Mouse (Mus musculus) heart, postnatal 4 days (tissue): Measurements from ENCODE around the gene Arrdc2. TPM values are rescaled to one million over a fixed set of nuclear protein-coding genes. Genes with fewer than 3 reads are reported as not detected.
"Not testable (repeated sequence)": the region's sequence is repeated elsewhere in the genome, so short reads cannot be mapped to it uniquely, and the experiment has no call there.

Experiments used
- DNase-seq: peaks from one replicate; pipeline ENCODE4 v3.0.0; 2021
- total RNA-seq, 2 experiments: library from RNA; stranded (reverse); gene quantifications; 2 replicates each; pipeline ENCODE4 v1.2.3; 2021

Arrdc2 gene
- total RNA-seq, 2 experiments from 2014 or later: 5.1 to 7.5 TPM

GRCm38 (mm10) chr8:70838654-70839407 lies 689 bp downstream of the Arrdc2 start:
- no peak for DNase-seq

GRCm38 (mm10) chr8:70836666-70837065 lies 2.9 kb downstream of the Arrdc2 start:
- DNase-seq: no peak

GRCm38 (mm10) chr8:70834071-70834470 lies 5.4 kb downstream of the Arrdc2 start:
- no peak for DNase-seq

- DNase-seq: peak; percentile 91
These were observed 6.0 kb downstream of the Arrdc2 start for GRCm38 (mm10) chr8:70833520-70833919.

- peak; percentile 41 for DNase-seq
These were observed 6.5 kb downstream of the Arrdc2 start for GRCm38 (mm10) chr8:70833018-70833482.

GRCm38 (mm10) chr8:70832371-70832770 lies 7.1 kb downstream of the Arrdc2 start:
- DNase-seq: no peak

GRCm38 (mm10) chr8:70831517-70831916 lies 8.0 kb downstream of the Arrdc2 start:
- DNase-seq: no peak

GRCm38 (mm10) chr8:70827796-70828195 lies 11.7 kb downstream of the Arrdc2 start:
- DNase-seq: no peak

GRCm38 (mm10) chr8:70827010-70827409 lies 12.5 kb downstream of the Arrdc2 start:
- no peak for DNase-seq

- no peak for DNase-seq
These were observed 13.7 kb downstream of the Arrdc2 start for GRCm38 (mm10) chr8:70825816-70826215.

GRCm38 (mm10) chr8:70823802-70824201 lies 15.7 kb downstream of the Arrdc2 start:
- no peak for DNase-seq

- DNase-seq: not testable (repeated sequence)
These were observed 16.9 kb downstream of the Arrdc2 start for GRCm38 (mm10) chr8:70822594-70822993.

GRCm38 (mm10) chr8:70821992-70822391 lies 17.5 kb downstream of the Arrdc2 start:
- DNase-seq: no peak

- peak; percentile 82 for DNase-seq
These were observed 18.0 kb downstream of the Arrdc2 start for GRCm38 (mm10) chr8:70821399-70821962.

- peak; percentile 74 for DNase-seq
These were observed 19.2 kb downstream of the Arrdc2 start for GRCm38 (mm10) chr8:70820101-70820935.

GRCm38 (mm10) chr8:70816679-70817078 lies 22.8 kb downstream of the Arrdc2 start:
- no peak for DNase-seq

GRCm38 (mm10) chr8:70812885-70813284 lies 26.6 kb downstream of the Arrdc2 start:
- no peak for DNase-seq

GRCm38 (mm10) chr8:70812055-70812454 lies 27.5 kb downstream of the Arrdc2 start:
- no peak for DNase-seq

- DNase-seq: no peak
These were observed 28.4 kb downstream of the Arrdc2 start for GRCm38 (mm10) chr8:70810962-70811680.

- no peak for DNase-seq
These were observed 30.4 kb downstream of the Arrdc2 start for GRCm38 (mm10) chr8:70808955-70809701.

- no peak for DNase-seq
These were observed 31.3 kb downstream of the Arrdc2 start, which contains the start of gene Il12rb1 for GRCm38 (mm10) chr8:70808239-70808638. TSS of gene Il12rb1 (plus strand) at chr8:70808449.

GRCm38 (mm10) chr8:70807304-70807703 lies 32.2 kb downstream of the Arrdc2 start:
- no peak for DNase-seq
